Mouse (Mus musculus): ENCODE measurements around the gene Mymx. TPM values are rescaled to one million over a fixed set of nuclear protein-coding genes. Genes with fewer than 3 reads are reported as not detected.
A peak's percentile ranks its signal among the peaks of the same experiment; 100 is the strongest.

The Mymx gene
- polyA plus RNA-seq, 1 experiment from 2014 or later = not detected

DNA sequence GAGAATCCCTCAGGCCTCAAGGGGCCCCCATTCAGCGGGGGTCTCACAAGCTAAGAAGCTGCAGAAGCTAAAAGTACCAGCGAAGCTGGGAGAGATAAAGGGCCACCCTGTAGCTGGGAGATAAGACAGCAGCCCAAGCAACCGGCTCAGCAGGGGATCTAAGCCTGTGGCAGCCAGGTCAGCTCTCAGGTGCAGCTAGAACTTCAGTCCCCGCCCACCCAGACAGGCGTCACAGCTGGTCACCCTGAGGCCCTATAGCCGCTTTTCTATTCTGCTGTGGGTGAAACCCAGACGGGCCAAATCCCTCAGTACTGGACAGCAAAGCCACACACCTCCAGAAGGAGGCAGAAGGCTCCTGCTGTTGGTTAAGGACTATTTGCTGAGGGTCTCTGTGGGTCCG lies 8.4 kb downstream of the Mymx start:
- 29% methylated on average over 8 of the region's 8 CpGs for WGBS
- no peak overlapping the region for H3K4me3 ChIP-seq (ENCODE audit: low read length)
- peaks cover 35% of the 10 kb centered on the region for H3K4me1 ChIP-seq (ENCODE audit: control insufficient read depth, insufficient read depth, low read depth, low read length)
- H3K9me3 ChIP-seq (ENCODE audit: control insufficient read depth, low read length) = no peaks in the 10 kb centered on the region
- no peak overlapping the region for H3K9ac ChIP-seq (ENCODE audit: low read depth, low read length)
- no peak overlapping the region for H3K27ac ChIP-seq (ENCODE audit: low read depth, low read length)
- peaks cover 2% of the 10 kb centered on the region; the same call in 1 of the 2 replicates for H3K27me3 ChIP-seq (replicated peaks; ENCODE audit: control insufficient read depth, insufficient read depth, low read length)
- H3K4me2 ChIP-seq (ENCODE audit: low read length) = peak overlapping the region; percentile 81
- H3K36me3 ChIP-seq (ENCODE audit: control insufficient read depth, insufficient read depth, low read length) = no peaks in the 10 kb centered on the region
- ATAC-seq = no peak

GRCm38 (mm10) chr17:45592606-45593431 lies 9.1 kb downstream of the Mymx start:
- 59% methylated on average over 8 of the region's 8 CpGs for WGBS
- no peak overlapping the region for H3K4me3 ChIP-seq (ENCODE audit: low read length)
- peak overlapping the region; percentile 44; the same call in 1 of the 2 replicates for H3K9ac ChIP-seq (ENCODE audit: low read depth, low read length)
- no peak for ATAC-seq
- H3K36me3 ChIP-seq (ENCODE audit: control insufficient read depth, insufficient read depth, low read length) = no peaks in the 10 kb centered on the region
- H3K9me3 ChIP-seq (ENCODE audit: control insufficient read depth, low read length) = no peaks in the 10 kb centered on the region
- H3K4me1 ChIP-seq (ENCODE audit: control insufficient read depth, insufficient read depth, low read depth, low read length) = peaks cover 35% of the 10 kb centered on the region
- H3K27ac ChIP-seq (ENCODE audit: low read depth, low read length) = no peak overlapping the region
- peak overlapping the region; percentile 16 for H3K4me2 ChIP-seq (ENCODE audit: low read length)
- peaks cover 2% of the 10 kb centered on the region; the same call in 1 of the 2 replicates for H3K27me3 ChIP-seq (replicated peaks; ENCODE audit: control insufficient read depth, insufficient read depth, low read length)

DNA sequence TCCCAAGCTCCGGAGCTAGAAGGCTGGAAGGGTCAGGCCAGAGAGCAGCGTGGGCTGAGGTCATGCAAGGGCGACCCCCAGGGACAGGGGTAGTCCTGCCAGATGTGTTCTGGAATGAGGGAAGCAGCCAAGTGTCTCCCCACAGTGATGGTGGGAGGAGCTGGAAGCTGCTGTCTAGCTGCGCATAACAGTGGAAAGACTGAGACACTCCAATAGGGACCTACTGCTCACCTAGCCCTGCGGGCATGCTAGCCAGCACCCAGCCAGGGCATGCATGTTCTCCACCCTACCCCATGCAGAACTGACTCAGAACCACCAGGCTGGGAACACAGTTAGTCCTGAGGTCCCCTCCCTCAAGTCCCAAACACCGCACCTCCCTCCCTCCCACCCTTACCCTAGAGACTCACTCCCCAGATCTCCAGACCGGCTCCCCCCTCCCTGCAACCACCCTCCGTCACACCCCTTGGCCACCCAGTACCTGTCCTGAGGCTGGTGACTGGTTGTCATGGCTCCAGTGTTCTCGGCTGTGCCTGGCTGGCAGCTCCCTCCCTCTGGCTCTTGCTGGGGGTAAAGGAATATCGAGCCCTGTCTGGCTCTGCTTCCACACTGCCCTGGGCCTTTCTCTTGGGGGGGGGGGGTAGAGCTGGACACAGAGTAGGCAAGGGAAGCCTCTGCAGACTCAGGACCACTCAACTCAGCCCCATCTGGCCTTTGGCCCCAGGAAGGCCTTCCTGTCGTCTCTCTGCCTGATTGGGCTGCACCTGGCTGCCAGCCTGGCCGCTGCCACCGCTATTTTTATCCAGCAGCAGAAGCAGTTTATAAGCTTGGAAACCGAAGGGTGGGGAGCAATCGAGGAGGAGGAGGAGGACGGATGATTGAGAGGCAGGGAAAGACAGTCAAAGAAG lies 9.9 kb downstream of the Mymx start:
- ATAC-seq = no peak
- Histone ChIP-seq H3K27me3 (replicated peaks; ENCODE audit: control insufficient read depth, insufficient read depth, low read length) (peaks cover 2% of the 10 kb centered on the region; the same call in 1 of the 2 replicates), H3K4me1 (ENCODE audit: control insufficient read depth, insufficient read depth, low read depth, low read length) (peaks cover 35% of the 10 kb centered on the region), H3K36me3 (ENCODE audit: control insufficient read depth, insufficient read depth, low read length) (no peaks in the 10 kb centered on the region), H3K27ac (ENCODE audit: low read depth, low read length) (no peak overlapping the region), H3K4me2 (ENCODE audit: low read length) (peak overlapping the region; percentile 16), H3K9me3 (ENCODE audit: control insufficient read depth, low read length) (no peaks in the 10 kb centered on the region), H3K9ac (ENCODE audit: low read depth, low read length) (peak overlapping the region; percentile 44; the same call in 1 of the 2 replicates), H3K4me3 (ENCODE audit: low read length) (no peak overlapping the region)
- 42% methylated on average over 15 of the region's 16 CpGs for WGBS

DNA sequence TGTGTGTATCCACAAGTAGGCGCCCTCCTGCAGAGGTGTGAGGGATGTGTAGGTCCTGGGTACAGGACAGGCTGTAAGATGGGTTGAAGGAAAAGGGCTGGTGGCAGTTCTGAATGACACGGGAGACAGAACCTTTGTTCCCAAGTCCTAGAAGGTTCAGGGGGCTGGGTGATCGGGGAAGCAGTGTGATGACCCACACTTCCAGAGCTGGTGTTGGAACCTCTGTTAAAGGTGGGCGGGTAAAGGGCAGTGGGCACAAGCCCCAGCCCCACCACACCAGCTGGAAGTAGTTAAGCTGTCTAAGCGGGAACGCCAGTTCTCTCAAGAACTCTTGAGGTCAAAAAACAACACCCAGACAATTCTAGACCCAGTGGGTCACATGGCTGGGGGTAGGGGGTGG lies 11.5 kb downstream of the Mymx start:
- Histone ChIP-seq H3K4me3 (ENCODE audit: low read length) (no peak overlapping the region), H3K36me3 (ENCODE audit: control insufficient read depth, insufficient read depth, low read length) (no peaks in the 10 kb centered on the region), H3K9ac (ENCODE audit: low read depth, low read length) (no peak overlapping the region), H3K27ac (ENCODE audit: low read depth, low read length) (no peak overlapping the region), H3K4me2 (ENCODE audit: low read length) (no peak overlapping the region), H3K9me3 (ENCODE audit: control insufficient read depth, low read length) (no peaks in the 10 kb centered on the region), H3K4me1 (ENCODE audit: control insufficient read depth, insufficient read depth, low read depth, low read length) (peaks cover 22% of the 10 kb centered on the region), H3K27me3 (replicated peaks; ENCODE audit: control insufficient read depth, insufficient read depth, low read length) (peaks cover 2% of the 10 kb centered on the region; the same call in 1 of the 2 replicates)
- WGBS = 86% methylated on average over 6 of the region's 6 CpGs
- no peak for ATAC-seq

GRCm38 (mm10) chr17:45589844-45590243 lies 12.1 kb downstream of the Mymx start:
- no peak for ATAC-seq
- 88% methylated on average over 8 of the region's 8 CpGs for WGBS
- peaks cover 25% of the 10 kb centered on the region for H3K4me1 ChIP-seq (ENCODE audit: control insufficient read depth, insufficient read depth, low read depth, low read length)

GRCm38 (mm10) chr17:45589236-45589635 lies 12.7 kb downstream of the Mymx start:
- Histone ChIP-seq H3K27me3 (replicated peaks; ENCODE audit: control insufficient read depth, insufficient read depth, low read length) (peaks cover 2% of the 10 kb centered on the region; the same call in 1 of the 2 replicates), H3K4me1 (ENCODE audit: control insufficient read depth, insufficient read depth, low read depth, low read length) (peaks cover 25% of the 10 kb centered on the region), H3K9me3 (ENCODE audit: control insufficient read depth, low read length) (no peaks in the 10 kb centered on the region), H3K4me2 (ENCODE audit: low read length) (no peak overlapping the region), H3K9ac (ENCODE audit: low read depth, low read length) (no peak overlapping the region), H3K27ac (ENCODE audit: low read depth, low read length) (no peak overlapping the region), H3K36me3 (ENCODE audit: control insufficient read depth, insufficient read depth, low read length) (no peaks in the 10 kb centered on the region), H3K4me3 (ENCODE audit: low read length) (no peak overlapping the region)
- WGBS = 95% methylated on average over 7 of the region's 7 CpGs
- no peak for ATAC-seq

More at GRCm38 (mm10) chr17:45589844-45590243, 12.1 kb downstream of the Mymx start:
- Histone ChIP-seq H3K9me3 (ENCODE audit: control insufficient read depth, low read length) (no peaks in the 10 kb centered on the region), H3K27me3 (replicated peaks; ENCODE audit: control insufficient read depth, insufficient read depth, low read length) (peaks cover 2% of the 10 kb centered on the region; the same call in 1 of the 2 replicates), H3K9ac (ENCODE audit: low read depth, low read length) (no peak overlapping the region), H3K27ac (ENCODE audit: low read depth, low read length) (no peak overlapping the region), H3K4me3 (ENCODE audit: low read length) (no peak overlapping the region), H3K36me3 (ENCODE audit: control insufficient read depth, insufficient read depth, low read length) (no peaks in the 10 kb centered on the region), H3K4me2 (ENCODE audit: low read length) (no peak overlapping the region)

- ATAC-seq = no peak
- H3K4me2 ChIP-seq (ENCODE audit: low read length) = no peak overlapping the region
- peaks cover 22% of the 10 kb centered on the region for H3K4me1 ChIP-seq (ENCODE audit: control insufficient read depth, insufficient read depth, low read depth, low read length)
- H3K27me3 ChIP-seq (replicated peaks; ENCODE audit: control insufficient read depth, insufficient read depth, low read length) = no peaks in the 10 kb centered on the region
- WGBS = 94% methylated on average over 7 of the region's 7 CpGs
- no peak overlapping the region for H3K27ac ChIP-seq (ENCODE audit: low read depth, low read length)
- no peaks in the 10 kb centered on the region for H3K9me3 ChIP-seq (ENCODE audit: control insufficient read depth, low read length)
- no peaks in the 10 kb centered on the region for H3K36me3 ChIP-seq (ENCODE audit: control insufficient read depth, insufficient read depth, low read length)
- no peak overlapping the region for H3K9ac ChIP-seq (ENCODE audit: low read depth, low read length)
- H3K4me3 ChIP-seq (ENCODE audit: low read length) = no peak overlapping the region
Measured at GRCm38 (mm10) chr17:45588370-45588769, 13.5 kb downstream of the Mymx start.

DNA sequence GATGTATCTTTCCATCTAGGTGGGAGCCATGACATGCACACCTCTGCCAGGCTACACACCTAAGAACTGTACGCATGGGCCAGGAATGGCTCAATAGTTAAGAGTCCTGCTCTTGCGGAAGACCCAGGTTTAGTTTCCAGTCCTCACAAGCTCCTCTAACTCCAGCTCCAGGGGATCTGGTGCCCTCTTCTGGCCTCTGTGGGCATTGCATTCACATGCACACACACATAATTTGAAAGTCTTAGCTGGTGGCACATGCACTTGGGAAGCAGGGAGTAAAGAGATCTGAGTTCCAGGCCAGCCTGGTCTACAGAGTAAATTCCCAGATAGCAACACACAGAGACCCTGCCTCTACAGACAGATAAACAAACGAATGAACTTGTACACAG lies 15.5 kb downstream of the Mymx start:
- ATAC-seq = no peak
- Histone ChIP-seq H3K9me3 (ENCODE audit: control insufficient read depth, low read length) (no peaks in the 10 kb centered on the region), H3K4me1 (ENCODE audit: control insufficient read depth, insufficient read depth, low read depth, low read length) (peaks cover 12% of the 10 kb centered on the region), H3K4me2 (ENCODE audit: low read length) (no peak overlapping the region), H3K4me3 (ENCODE audit: low read length) (no peak overlapping the region), H3K27ac (ENCODE audit: low read depth, low read length) (no peak overlapping the region), H3K27me3 (replicated peaks; ENCODE audit: control insufficient read depth, insufficient read depth, low read length) (no peaks in the 10 kb centered on the region), H3K9ac (ENCODE audit: low read depth, low read length) (no peak overlapping the region), H3K36me3 (ENCODE audit: control insufficient read depth, insufficient read depth, low read length) (no peaks in the 10 kb centered on the region)
- WGBS = 98% methylated on average over 3 of the region's 3 CpGs

All from hindbrain, embryonic 16.5 days (tissue).